Mouse (Mus musculus) heart, adult 2 months (tissue): ENCODE data around the gene Ubash3b. TPM values are rescaled to one million over a fixed set of nuclear protein-coding genes. Genes with fewer than 3 reads are reported as not detected.

ENCODE experiments used
- DNase-seq, 2 experiments: peaks; one replicate each; pipeline ENCODE4 v3.0.0; 2021
- H3K27ac ChIP-seq: fragments of 200-600 bp; 2 replicates; pipeline ENCODE4 v1.8.1; 2022
- H3K27me3 ChIP-seq: fragments of 200-500 bp; 2 replicates; pipeline ENCODE4 v1.6.1; 2012; ENCODE audit warnings: mild to moderate bottlenecking, low read length, inconsistent platforms, mixed read lengths; ENCODE audit not compliant: control insufficient read depth, insufficient read depth
- H3K36me3 ChIP-seq: fragments of 200-500 bp; 2 replicates; pipeline ENCODE4 v1.6.1; 2012; ENCODE audit warnings: low read length, inconsistent platforms; ENCODE audit not compliant: control insufficient read depth, insufficient read depth
- H3K4me1 ChIP-seq: fragments of 200-500 bp; 2 replicates; pipeline ENCODE4 v1.6.1; 2011; ENCODE audit warnings: low read length; ENCODE audit not compliant: control insufficient read depth, insufficient read depth
- H3K4me3 ChIP-seq: fragments of 200-600 bp; 2 replicates; pipeline ENCODE4 v1.8.1; 2022
- H3K79me2 ChIP-seq: fragments of 200-500 bp; replicated peaks from 2 replicates; pipeline ENCODE4 v1.6.1; 2012; ENCODE audit warnings: mild to moderate bottlenecking, inconsistent platforms, low read length, moderate library complexity, mixed read lengths; ENCODE audit not compliant: control insufficient read depth, insufficient read depth
- H3K9ac ChIP-seq: fragments of 200-500 bp; 2 replicates; pipeline ENCODE4 v1.6.1; 2012; ENCODE audit warnings: low read depth, mild to moderate bottlenecking, control low read depth, inconsistent platforms, low read length, mixed read lengths
- CTCF ChIP-seq: fragments of 200-600 bp; IDR thresholded peaks from 2 replicates; pipeline ENCODE4 v1.8.1; 2022; ENCODE audit warnings: antibody characterized with exemption, mild to moderate bottlenecking, moderate library complexity
- EP300 ChIP-seq: fragments of 200-500 bp; IDR thresholded peaks from 2 replicates; pipeline ENCODE4 v1.6.1; 2011; ENCODE audit warnings: low read depth, low read length, control low read depth; ENCODE audit not compliant: insufficient read depth
- POLR2A ChIP-seq: fragments of 200-500 bp; IDR thresholded peaks from 2 replicates; pipeline ENCODE4 v1.6.1; 2011; ENCODE audit warnings: mild to moderate bottlenecking, low read depth, low read length, control low read depth; ENCODE audit not compliant: insufficient read depth
- WGBS: fragments of 180-500 bp; shearing (Covaris S2); methylation state at CpG from one replicate; pipeline ENCODE4 v1.1.7; 2018; 5-methylcytosine and 5-hydroxymethylcytosine counted together
- intact Hi-C: fragments of 180-260 bp; cut with DNase I; formaldehyde crosslinking; loops from one replicate; pipeline ENCODE4 v1.15.1; 2025
- polyA plus RNA-seq: library from polyadenylated mRNA; depleted of rRNA; stranded (reverse); fragments of >200 nt; gene quantifications from 2 replicates; pipeline ENCODE4 v1.2.3, GENCODE M21; 2012
- total RNA-seq, 2 experiments: library from RNA; stranded (reverse); gene quantifications; 2 replicates each; pipeline ENCODE4 v1.2.3; 2021

The Ubash3b gene
- total and polyA plus RNA-seq, 3 experiments, result 1.5 to 1.9 (median 1.5) TPM

- Histone ChIP-seq H3K9ac (no peak overlapping the region), H3K36me3 (no peaks in the 10 kb centered on the region), H3K4me1 (no peaks in the 10 kb centered on the region), H3K27me3 (no peaks in the 10 kb centered on the region), H3K4me3 (no peak overlapping the region), H3K27ac (no peak overlapping the region), H3K79me2 (no peaks in the 10 kb centered on the region)
- TF ChIP-seq EP300 (no peak), POLR2A (no peak), CTCF (no peak)
- DNase-seq, result no peak
- intact Hi-C loops, result no loop called here
- WGBS, result 93% methylated on average over 7 of the region's 7 CpGs
These were observed 113.3 kb downstream of the Ubash3b start for GRCm38 (mm10) chr9:41048216-41048615.

GRCm38 (mm10) chr9:41047654-41048053, 113.8 kb downstream of the Ubash3b start:
- DNase-seq, result no peak
- H3K79me2 ChIP-seq, result no peaks in the 10 kb centered on the region
- H3K4me1 ChIP-seq, result no peaks in the 10 kb centered on the region
- H3K36me3 ChIP-seq, result no peaks in the 10 kb centered on the region
- no peaks in the 10 kb centered on the region for H3K27me3 ChIP-seq
- TF ChIP-seq POLR2A (no peak), CTCF (no peak), EP300 (no peak)
- WGBS, result 86% methylated on average over 2 of the region's 2 CpGs
- no peak overlapping the region for H3K4me3 ChIP-seq
- no peak overlapping the region for H3K27ac ChIP-seq
- no peak overlapping the region for H3K9ac ChIP-seq
- intact Hi-C loops, result loop anchor here (2.0 kb wide), 1 partner anchor 17 kb away; no protein-coding TSS in a partner anchor

- 13% methylated on average over 3 of the region's 3 CpGs for WGBS
- H3K27ac ChIP-seq, result no peak overlapping the region
- TF ChIP-seq POLR2A (no peak), EP300 (peak; percentile 68; the same call in 1 of the 2 replicates), CTCF (peak; percentile 95)
- H3K36me3 ChIP-seq, result no peaks in the 10 kb centered on the region; the same call in 1 of the 2 replicates
- no peak overlapping the region for H3K9ac ChIP-seq
- H3K27me3 ChIP-seq, result no peaks in the 10 kb centered on the region
- H3K4me3 ChIP-seq, result no peak overlapping the region
- peak; percentile 78 to 82 for DNase-seq
- H3K79me2 ChIP-seq, result no peaks in the 10 kb centered on the region
- intact Hi-C loops, result loop anchor here (1.0 to 5.0 kb wide), 3 partner anchors 52 to 147 kb away; no protein-coding TSS in a partner anchor
- H3K4me1 ChIP-seq, result no peaks in the 10 kb centered on the region
These were observed 116.9 kb downstream of the Ubash3b start for GRCm38 (mm10) chr9:41044626-41045025.

GRCm38 (mm10) chr9:41043641-41044040, 117.9 kb downstream of the Ubash3b start:
- Histone ChIP-seq H3K4me1 (no peaks in the 10 kb centered on the region), H3K4me3 (no peak overlapping the region), H3K9ac (no peak overlapping the region), H3K79me2 (no peaks in the 10 kb centered on the region), H3K27ac (no peak overlapping the region), H3K27me3 (no peaks in the 10 kb centered on the region), H3K36me3 (no peaks in the 10 kb centered on the region; the same call in 1 of the 2 replicates)
- DNase-seq, result no peak
- intact Hi-C loops, result loop anchor here (1.0 to 5.0 kb wide), 3 partner anchors 51 to 148 kb away; no protein-coding TSS in a partner anchor
- WGBS, result 91% methylated on average over 5 of the region's 5 CpGs
- TF ChIP-seq POLR2A (no peak), EP300 (no peak), CTCF (no peak)

GRCm38 (mm10) chr9:41041404-41041803, 120.1 kb downstream of the Ubash3b start:
- H3K9ac ChIP-seq, result no peak overlapping the region
- H3K27ac ChIP-seq, result no peak overlapping the region
- H3K36me3 ChIP-seq, result no peaks in the 10 kb centered on the region; the same call in 1 of the 2 replicates
- H3K4me1 ChIP-seq, result no peaks in the 10 kb centered on the region
- no peaks in the 10 kb centered on the region for H3K79me2 ChIP-seq
- WGBS, result 74% methylated on average over 3 of the region's 3 CpGs
- no peak for TF ChIP-seq CTCF
- no peak for TF ChIP-seq POLR2A
- TF ChIP-seq EP300, result no peak
- H3K27me3 ChIP-seq, result no peaks in the 10 kb centered on the region
- no peak for DNase-seq
- intact Hi-C loops, result loop anchor here (5.0 kb wide), 1 partner anchor 49 kb away; no protein-coding TSS in a partner anchor
- H3K4me3 ChIP-seq, result no peak overlapping the region

- Histone ChIP-seq H3K4me1 (no peaks in the 10 kb centered on the region), H3K27ac (no peak overlapping the region), H3K36me3 (no peaks in the 10 kb centered on the region; the same call in 1 of the 2 replicates), H3K9ac (no peak overlapping the region), H3K27me3 (no peaks in the 10 kb centered on the region), H3K4me3 (no peak overlapping the region), H3K79me2 (no peaks in the 10 kb centered on the region)
- intact Hi-C loops, result no loop called here
- DNase-seq, result no peak
- TF ChIP-seq CTCF (no peak), POLR2A (no peak), EP300 (no peak)
- WGBS, result 86% methylated on average over 9 of the region's 9 CpGs
These were observed 123.3 kb downstream of the Ubash3b start for GRCm38 (mm10) chr9:41038150-41038664.
